Mouse (Mus musculus): ENCODE results near the gene Lect2. TPM values are rescaled to one million over a fixed set of nuclear protein-coding genes. Genes with fewer than 3 reads are reported as not detected.
A peak's percentile ranks its signal among the peaks of the same experiment; 100 is the strongest.

Lect2 gene
- polyA plus RNA-seq, 1 experiment from 2014 or later = not detected

DNA sequence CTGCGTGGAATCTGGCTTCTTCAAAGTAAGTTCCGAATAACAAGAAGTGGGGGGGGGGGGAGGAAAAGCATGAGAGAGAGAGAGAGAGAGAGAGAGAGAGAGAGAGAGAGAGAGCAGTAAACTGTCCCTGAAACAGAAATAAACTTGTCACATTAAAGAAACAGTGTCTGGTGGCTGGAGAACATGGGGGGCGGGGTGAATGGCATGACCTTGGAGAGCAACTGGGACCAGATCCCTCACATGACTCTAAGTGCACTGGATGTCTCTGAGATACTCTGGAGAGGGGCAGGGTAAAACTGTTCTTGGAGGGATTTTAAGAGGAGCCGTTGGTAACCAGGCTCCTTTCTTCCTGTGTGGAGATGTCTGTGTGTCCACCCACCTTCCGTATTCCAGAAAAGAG is 41.9 kb upstream of the Lect2 start:
- TF ChIP-seq CTCF (IDR thresholded peaks at IDR 0.05) (no peak), EP300 (IDR thresholded peaks at IDR 0.05) (no peak)
- H3K4me2 ChIP-seq (replicated peaks; ENCODE audit: low read depth, low read length) = no peak overlapping the region
- no peak overlapping the region for H3K27ac ChIP-seq (ENCODE audit: low read length)
- no peaks in the 10 kb centered on the region for H3K9me3 ChIP-seq (ENCODE audit: low read length)
- ATAC-seq = peak; percentile 9; the same call in 1 of the 2 replicates
- H3K4me3 ChIP-seq (ENCODE audit: low read depth, low read length) = no peak overlapping the region
- 65% methylated on average over 5 of the region's 5 CpGs for WGBS
- H3K36me3 ChIP-seq (ENCODE audit: insufficient read depth, low read length) = no peaks in the 10 kb centered on the region
- peaks cover 5% of the 10 kb centered on the region for H3K4me1 ChIP-seq (ENCODE audit: insufficient read depth, low read depth, low read length)
- H3K27me3 ChIP-seq (replicated peaks; ENCODE audit: insufficient read depth, low read length) = no peaks in the 10 kb centered on the region
- no peak overlapping the region for H3K9ac ChIP-seq (replicated peaks; ENCODE audit: low read depth)
- DNase-seq (ENCODE audit: low spot score) = no peak

DNA sequence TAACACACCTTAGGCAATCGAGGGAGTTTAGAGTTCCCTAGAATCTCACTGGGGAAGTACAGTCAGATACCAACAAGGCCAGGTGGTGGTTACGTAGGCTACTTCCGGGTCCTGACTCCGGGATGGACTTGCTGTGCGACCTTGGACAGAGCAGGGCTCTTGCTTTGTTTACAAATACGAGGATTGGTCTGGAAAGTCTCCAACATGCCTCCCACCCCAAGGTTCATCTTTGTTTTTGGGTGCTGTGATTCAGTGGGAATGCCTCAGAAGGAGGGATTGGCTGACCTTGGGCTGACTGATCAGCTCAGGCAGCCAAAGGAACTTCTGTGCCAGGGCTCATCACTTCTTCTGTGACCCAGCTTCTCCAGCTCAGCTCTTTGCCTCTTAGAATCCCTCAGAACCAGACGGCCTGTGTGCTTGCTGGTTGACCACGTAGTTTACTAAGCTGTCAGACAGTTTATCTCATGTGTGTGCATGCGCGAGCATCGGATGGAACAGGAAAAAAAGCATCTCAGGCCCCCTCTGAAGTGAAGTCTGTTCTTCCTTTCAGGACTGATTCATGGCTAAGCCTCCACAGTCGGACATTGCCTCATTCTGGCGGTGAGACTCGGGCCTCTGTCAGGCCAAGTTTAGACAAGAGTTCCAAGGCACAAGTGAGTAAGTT is 40.3 kb upstream of the Lect2 start:
- Histone ChIP-seq H3K9ac (replicated peaks; ENCODE audit: low read depth) (no peak overlapping the region), H3K27me3 (replicated peaks; ENCODE audit: insufficient read depth, low read length) (no peaks in the 10 kb centered on the region), H3K4me3 (ENCODE audit: low read depth, low read length) (no peak overlapping the region), H3K4me2 (replicated peaks; ENCODE audit: low read depth, low read length) (no peak overlapping the region), H3K9me3 (ENCODE audit: low read length) (no peaks in the 10 kb centered on the region), H3K4me1 (ENCODE audit: insufficient read depth, low read depth, low read length) (peaks cover 5% of the 10 kb centered on the region), H3K27ac (ENCODE audit: low read length) (no peak overlapping the region), H3K36me3 (ENCODE audit: insufficient read depth, low read length) (no peaks in the 10 kb centered on the region)
- WGBS = 37% methylated on average over 14 of the region's 14 CpGs
- DNase-seq (ENCODE audit: low spot score) (peak; percentile 61), ATAC-seq (peak; percentile 59)
- no peak for TF ChIP-seq EP300 (IDR thresholded peaks at IDR 0.05)
- TF ChIP-seq CTCF (IDR thresholded peaks at IDR 0.05) = no peak

DNA sequence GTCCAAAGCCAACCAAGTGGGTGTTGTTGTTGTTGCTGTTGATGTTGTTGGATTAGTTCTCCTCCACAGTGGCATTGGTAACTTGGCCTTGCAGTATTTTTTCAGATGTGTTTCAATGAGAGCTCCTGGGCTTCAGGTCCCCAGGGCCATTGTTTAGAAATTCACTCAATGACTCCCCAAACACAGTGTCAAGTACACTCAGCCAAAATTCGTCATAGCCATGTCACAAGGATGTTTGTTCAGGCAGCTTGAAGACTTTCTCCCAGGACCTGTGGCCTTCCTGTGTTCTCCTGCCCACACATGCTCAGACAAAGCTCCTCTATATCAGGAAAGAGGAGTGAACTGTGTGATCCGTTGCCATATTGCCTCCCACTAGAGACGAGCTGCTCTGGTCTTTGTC is 37.7 kb upstream of the Lect2 start:
- no peak overlapping the region for H3K4me2 ChIP-seq (replicated peaks; ENCODE audit: low read depth, low read length)
- no peak overlapping the region for H3K27ac ChIP-seq (ENCODE audit: low read length)
- no peak overlapping the region for H3K9ac ChIP-seq (replicated peaks; ENCODE audit: low read depth)
- WGBS = 39% methylated on average over 3 of the region's 3 CpGs
- ATAC-seq = peak; percentile 27; the same call in 1 of the 2 replicates
- TF ChIP-seq EP300 (IDR thresholded peaks at IDR 0.05) (peak; percentile 24; the same call in 1 of the 2 replicates), CTCF (IDR thresholded peaks at IDR 0.05) (no peak)
- no peaks in the 10 kb centered on the region for H3K36me3 ChIP-seq (ENCODE audit: insufficient read depth, low read length)
- no peaks in the 10 kb centered on the region for H3K9me3 ChIP-seq (ENCODE audit: low read length)
- 0 out of 2 replicates have a peak, but pooled peaks cover 5% of the 10 kb centered on the region for H3K4me1 ChIP-seq (ENCODE audit: insufficient read depth, low read depth, low read length)
- DNase-seq (ENCODE audit: low spot score) = peak; percentile 81
- no peak overlapping the region for H3K4me3 ChIP-seq (ENCODE audit: low read depth, low read length)
- H3K27me3 ChIP-seq (replicated peaks; ENCODE audit: insufficient read depth, low read length) = no peaks in the 10 kb centered on the region

DNA sequence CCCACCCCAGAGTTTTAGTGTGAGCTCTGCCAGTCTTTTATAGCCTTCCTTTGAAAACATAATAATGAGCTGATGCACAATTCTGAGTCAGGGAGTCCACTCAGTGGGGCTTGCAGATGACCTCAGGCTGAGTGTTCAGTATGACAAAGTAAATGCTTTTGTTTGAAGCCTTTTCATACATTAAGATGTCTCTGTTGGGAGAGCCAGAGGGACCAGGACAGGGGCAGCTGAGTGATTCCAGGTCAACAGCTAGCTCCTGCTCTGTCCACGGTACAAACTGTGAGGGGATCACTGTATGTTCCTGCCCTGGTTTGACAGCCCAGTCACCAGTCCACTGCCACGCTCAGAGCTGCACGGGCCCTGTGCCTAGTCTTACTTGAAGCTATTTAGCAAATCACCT is 34.4 kb upstream of the Lect2 start:
- Histone ChIP-seq H3K27ac (ENCODE audit: low read length) (no peak overlapping the region), H3K36me3 (ENCODE audit: insufficient read depth, low read length) (no peaks in the 10 kb centered on the region), H3K4me3 (ENCODE audit: low read depth, low read length) (no peak overlapping the region), H3K27me3 (replicated peaks; ENCODE audit: insufficient read depth, low read length) (no peaks in the 10 kb centered on the region), H3K4me2 (replicated peaks; ENCODE audit: low read depth, low read length) (no peak overlapping the region), H3K4me1 (ENCODE audit: insufficient read depth, low read depth, low read length) (0 out of 2 replicates have a peak, but pooled peaks cover 5% of the 10 kb centered on the region), H3K9me3 (ENCODE audit: low read length) (no peaks in the 10 kb centered on the region), H3K9ac (replicated peaks; ENCODE audit: low read depth) (no peak overlapping the region)
- DNase-seq (ENCODE audit: low spot score) (peak; percentile 56), ATAC-seq (peak; percentile 47)
- WGBS = 46% methylated on average over 3 of the region's 3 CpGs
- TF ChIP-seq CTCF (IDR thresholded peaks at IDR 0.05) (no peak), EP300 (IDR thresholded peaks at IDR 0.05) (no peak)

DNA sequence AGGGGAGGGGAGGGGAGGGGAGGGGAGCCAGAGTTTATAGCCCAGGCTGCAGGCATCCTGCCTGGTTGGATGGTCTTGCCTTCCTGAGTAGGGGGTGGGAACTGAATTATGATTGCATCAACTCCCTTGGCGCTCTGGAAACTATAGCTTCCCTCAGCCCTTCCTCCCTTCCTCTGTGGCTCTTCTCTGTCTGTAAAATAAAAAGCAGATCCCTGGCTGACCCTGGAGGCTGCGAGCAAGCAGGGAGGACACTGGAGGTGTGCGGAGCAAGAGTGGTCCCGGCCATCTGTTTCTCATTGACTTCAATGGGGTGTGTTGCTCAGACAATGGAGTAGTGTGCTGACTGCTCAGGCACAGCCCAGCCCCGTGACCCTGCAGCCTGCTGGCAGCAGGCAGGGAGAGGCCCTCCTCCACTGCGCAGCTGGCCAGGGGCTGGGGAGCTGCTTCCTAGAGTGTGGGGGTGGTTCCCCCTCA is 33.7 kb upstream of the Lect2 start:
- peak; percentile 62 for DNase-seq (ENCODE audit: low spot score)
- Histone ChIP-seq H3K27me3 (replicated peaks; ENCODE audit: insufficient read depth, low read length) (no peaks in the 10 kb centered on the region), H3K9me3 (ENCODE audit: low read length) (no peaks in the 10 kb centered on the region), H3K9ac (replicated peaks; ENCODE audit: low read depth) (no peak overlapping the region), H3K4me3 (ENCODE audit: low read depth, low read length) (no peak overlapping the region), H3K27ac (ENCODE audit: low read length) (peak overlapping the region; percentile 51; the same call in 1 of the 2 replicates), H3K4me1 (ENCODE audit: insufficient read depth, low read depth, low read length) (0 out of 2 replicates have a peak, but pooled peaks cover 5% of the 10 kb centered on the region), H3K36me3 (ENCODE audit: insufficient read depth, low read length) (no peaks in the 10 kb centered on the region), H3K4me2 (replicated peaks; ENCODE audit: low read depth, low read length) (peak overlapping the region; percentile 8; the same call in 1 of the 2 replicates)
- ATAC-seq = peak; percentile 85
- no peak for TF ChIP-seq CTCF (IDR thresholded peaks at IDR 0.05)
- no peak for TF ChIP-seq EP300 (IDR thresholded peaks at IDR 0.05)
- 0% methylated on average over 6 of the region's 6 CpGs for WGBS

DNA sequence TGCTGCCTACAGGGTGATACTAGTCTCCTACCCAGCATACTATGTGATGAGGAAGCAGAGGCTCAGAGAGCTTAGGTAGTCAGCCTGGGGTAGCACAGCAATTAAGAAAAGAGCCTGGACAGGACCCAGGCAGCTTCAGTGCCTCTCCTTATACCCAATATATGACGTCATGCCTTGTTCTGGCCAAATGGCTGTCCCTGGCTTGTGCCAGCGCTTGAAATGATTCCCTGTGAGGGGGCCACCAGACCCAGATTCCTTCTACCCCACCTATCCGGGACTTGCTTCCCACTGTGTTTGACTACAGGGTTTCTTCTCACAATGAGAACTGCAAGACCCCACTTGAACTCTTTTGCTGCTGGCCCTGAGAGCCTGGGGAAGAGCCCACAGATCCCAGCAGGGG is 33.2 kb upstream of the Lect2 start:
- Histone ChIP-seq H3K4me3 (ENCODE audit: low read depth, low read length) (no peak overlapping the region), H3K36me3 (ENCODE audit: insufficient read depth, low read length) (no peaks in the 10 kb centered on the region), H3K9ac (replicated peaks; ENCODE audit: low read depth) (no peak overlapping the region), H3K27ac (ENCODE audit: low read length) (no peak overlapping the region; the same call in 1 of the 2 replicates), H3K9me3 (ENCODE audit: low read length) (no peaks in the 10 kb centered on the region), H3K4me1 (ENCODE audit: insufficient read depth, low read depth, low read length) (0 out of 2 replicates have a peak, but pooled peaks cover 5% of the 10 kb centered on the region), H3K4me2 (replicated peaks; ENCODE audit: low read depth, low read length) (no peak overlapping the region), H3K27me3 (replicated peaks; ENCODE audit: insufficient read depth, low read length) (no peaks in the 10 kb centered on the region)
- ATAC-seq (peak; percentile 16; the same call in 1 of the 2 replicates), DNase-seq (ENCODE audit: low spot score) (no peak)
- TF ChIP-seq EP300 (IDR thresholded peaks at IDR 0.05) = no peak
- no peak for TF ChIP-seq CTCF (IDR thresholded peaks at IDR 0.05)
- WGBS = 9% methylated on average over 3 of the region's 3 CpGs

All from lung, postnatal 0 days (tissue).